ENCODE assay signal across 8 mouse cellular contexts in the genomic region with DNA sequence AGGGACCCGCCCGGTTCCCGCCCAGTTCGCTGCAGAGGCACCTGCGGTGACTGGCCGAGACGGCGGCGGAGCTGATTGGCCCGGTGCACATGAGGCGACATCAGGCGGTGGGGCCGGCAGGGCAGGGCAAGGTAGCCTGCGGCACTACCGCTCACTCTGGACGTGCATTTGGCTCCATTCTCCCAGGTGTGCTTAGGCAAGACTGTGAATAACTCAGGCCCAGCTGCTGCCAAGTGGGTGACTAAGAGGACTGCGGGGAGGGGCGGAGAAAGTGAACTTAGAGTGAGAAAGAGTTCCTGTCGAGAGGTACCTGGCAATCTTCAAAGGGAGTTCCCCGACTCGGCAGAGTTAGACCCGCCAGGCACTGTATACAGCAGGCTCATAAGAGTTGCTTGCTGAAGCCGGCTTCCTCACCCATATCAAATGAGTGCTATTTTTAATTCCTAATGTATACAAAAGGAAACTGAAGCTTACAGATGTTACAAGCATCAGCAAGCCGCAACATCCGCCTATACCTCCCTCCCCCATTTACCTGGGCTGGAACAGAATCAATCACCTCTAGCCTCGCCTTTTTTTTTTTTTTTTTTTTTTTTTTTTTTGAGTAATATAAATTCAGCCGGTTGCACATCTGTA. TPM values are rescaled to one million over a fixed set of nuclear protein-coding genes. Genes with fewer than 3 reads are reported as not detected.
DNase-seq lines count a peak whose midpoint lies in the region; ATAC-seq lines count a peak whose summit lies in the region.

No protein-coding gene starts in this region.

- peak overlapping the region; percentile 75 for H3K4me2 ChIP-seq in forebrain, embryonic 12.5 days

- no peaks in the 10 kb centered on the region for H3K36me3 ChIP-seq in forebrain, embryonic 12.5 days (replicated peaks)

- peak overlapping the region; percentile 34 for H3K4me3 ChIP-seq in forebrain, embryonic 12.5 days (replicated peaks)

- ATAC-seq in CD4-positive, CD25-positive, alpha-beta regulatory T cell, adult 4 months = peak; percentile 88
- ATAC-seq in forebrain, embryonic 12.5 days (ENCODE audit: low FRiP score) = peak; percentile 89

- DNase-seq in adrenal gland, postnatal 4 days (ENCODE audit: low spot score in 2 of 2) = peak; percentile 4 to 17
- peak; percentile 2 for DNase-seq in heart, postnatal 25 days (ENCODE audit: low spot score)
- DNase-seq in kidney, postnatal 4 days = peak; percentile 81 to 91
- DNase-seq in lung, postnatal 25 days (ENCODE audit: low spot score) = peak; percentile 93
- peak; percentile 57 for DNase-seq in ovary, postnatal 36 days (ENCODE audit: low spot score)
- peak; percentile 77 to 81 for DNase-seq in thymus, postnatal 36 days

- no peaks in the 10 kb centered on the region for H3K27me3 ChIP-seq in forebrain, embryonic 12.5 days

- peak overlapping the region; percentile 38; the same call in 1 of the 2 replicates for H3K9ac ChIP-seq in forebrain, embryonic 12.5 days

- no peak overlapping the region for H3K27ac ChIP-seq in forebrain, embryonic 12.5 days

- no peaks in the 10 kb centered on the region for H3K9me3 ChIP-seq in forebrain, embryonic 12.5 days

- H3K4me1 ChIP-seq in forebrain, embryonic 12.5 days = peaks cover 14% of the 10 kb centered on the region

- WGBS in forebrain, embryonic 12.5 days = 3% methylated on average over 27 of the region's 27 CpGs

- intact Hi-C loops in heart, postnatal 25 days (cut with DNase I) = no loop called here

RNA-seq across cellular contexts. Expression of gene Fgfbp1, which starts 33.4 kb away (rescaled TPM):
- polyA plus RNA-seq in CD4-positive, CD25-positive, alpha-beta regulatory T cell, adult 4 months (2017; shearing (Covaris generic)) = not detected
- total RNA-seq in adrenal gland, postnatal 4 days (2021) = under 1 TPM in 1 of 2 experiments, not detected in 1; 0.56 TPM
- 0.35 and 1.0 TPM in 2 replicates for polyA plus RNA-seq in forebrain, embryonic 12.5 days (2016; fragmentation: Nextera tagmentation; extraction: Ambion mirVana)
- total RNA-seq in heart, postnatal 25 days (2021) = under 1 TPM; 0.22 to 0.29 TPM

RNA-seq across cellular contexts. Expression of gene Gm7879, which starts 35.3 kb away (rescaled TPM):
- polyA plus RNA-seq in CD4-positive, CD25-positive, alpha-beta regulatory T cell, adult 4 months (2017; shearing (Covaris generic)) = not detected
- 10 to 100 TPM; 18.9 to 19.6 TPM for total RNA-seq in adrenal gland, postnatal 4 days (2021)
- 1.3 TPM in 1 of 2 replicates, not detected in the other for polyA plus RNA-seq in forebrain, embryonic 12.5 days (2016; fragmentation: Nextera tagmentation; extraction: Ambion mirVana)
- 1 to 10 TPM; 5.8 to 9.1 TPM for total RNA-seq in heart, postnatal 25 days (2021)

Comparison
In these comparisons a context has a peak if more than half of its experiments do, and no peak if none do; other contexts are left out.
1. DNase-seq: peak in every context shown above with its lines; median percentile 93 in lung, postnatal 25 days; 86 in kidney, postnatal 4 days; 79 in thymus, postnatal 36 days; 57 in ovary, postnatal 36 days; 10 in adrenal gland, postnatal 4 days; 2 in heart, postnatal 25 days.